Mouse (Mus musculus) kidney, postnatal 0 days (tissue): Measurements from ENCODE around the gene Piezo1. TPM values are rescaled to one million over a fixed set of nuclear protein-coding genes. Genes with fewer than 3 reads are reported as not detected.

Source experiments
- ATAC-seq: fragments of 200-750 bp; cut with Nextera tagmentation; replicated peaks from 2 replicates; pipeline ENCODE4 v1.8.0; 2017; ENCODE audit warnings: low read depth, moderate number of reproducible peaks, moderate TSS enrichment, moderate library complexity; ENCODE audit not compliant: low FRiP score
- DNase-seq: peaks from one replicate; pipeline ENCODE4 v3.0.0-alpha.2; 2016; ENCODE audit warnings: low spot score
- H3K27ac ChIP-seq: fragments of 300-500 bp; sonication (generic); 2 replicates; pipeline ENCODE4 v1.5.1; 2014; ENCODE audit warnings: mild to moderate bottlenecking
- H3K27me3 ChIP-seq: fragments of 300-500 bp; sonication (generic); 2 replicates; pipeline ENCODE4 v1.6.1; 2014; ENCODE audit warnings: low read length, mixed read lengths; ENCODE audit not compliant: insufficient read depth
- H3K36me3 ChIP-seq: fragments of 300-500 bp; sonication (generic); 2 replicates; pipeline ENCODE4 v1.6.1; 2014; ENCODE audit warnings: low read length, mixed read lengths; ENCODE audit not compliant: insufficient read depth
- H3K4me1 ChIP-seq: fragments of 300-500 bp; sonication (generic); replicated peaks from 2 replicates; pipeline ENCODE4 v1.6.1; 2014; ENCODE audit warnings: antibody characterized with exemption, low read length, mixed read lengths; ENCODE audit not compliant: insufficient read depth
- H3K4me2 ChIP-seq: fragments of 300-500 bp; sonication (generic); 2 replicates; pipeline ENCODE4 v1.6.1; 2014; ENCODE audit warnings: mild to moderate bottlenecking, low read length, moderate library complexity, mixed read lengths
- H3K4me3 ChIP-seq: fragments of 300-500 bp; sonication (generic); replicated peaks from 2 replicates; pipeline ENCODE4 v1.5.1; 2014; ENCODE audit warnings: low read depth, low read length
- H3K9ac ChIP-seq: fragments of 300-500 bp; sonication (generic); 2 replicates; pipeline ENCODE4 v1.6.1; 2014; ENCODE audit warnings: low read depth, low read length
- H3K9me3 ChIP-seq: fragments of 300-500 bp; sonication (generic); replicated peaks from 2 replicates; pipeline ENCODE4 v1.6.1; 2016; ENCODE audit warnings: low read length, inconsistent platforms, mixed read lengths
- CTCF ChIP-seq: IDR thresholded peaks from 2 replicates; pipeline ENCODE4 v1.5.1; 2016; ENCODE audit warnings: antibody characterized with exemption, low read depth, mild to moderate bottlenecking, moderate library complexity
- WGBS: fragments of 180-500 bp; shearing (Covaris S2); extraction: QIAGEN DNeasy Blood & Tissue Kit; methylation state at CpG from one replicate; pipeline ENCODE4 v1.1.7; 2014; 5-methylcytosine and 5-hydroxymethylcytosine counted together
- polyA plus RNA-seq: library from polyadenylated mRNA; unstranded; fragments of >200 nt; fragmentation: Nextera tagmentation; extraction: Ambion mirVana; gene quantifications from 2 replicates; pipeline ENCODE4 v1.2.1, GENCODE M21; 2015

Piezo1 gene
- polyA plus RNA-seq, 1 experiment from 2014 or later, result 14.9 TPM

GRCm38 (mm10) chr8:122526526-122527170, 24.5 kb downstream of the Piezo1 start:
- Histone ChIP-seq H3K4me3 (no peak overlapping the region), H3K9me3 (no peaks in the 10 kb centered on the region), H3K4me1 (peaks cover 56% of the 10 kb centered on the region), H3K9ac (no peak overlapping the region), H3K27ac (peak overlapping the region; percentile 93), H3K36me3 (no peaks in the 10 kb centered on the region), H3K27me3 (no peaks in the 10 kb centered on the region), H3K4me2 (no peak overlapping the region)
- ATAC-seq (peak; percentile 50), DNase-seq (peak; percentile 84)
- TF ChIP-seq CTCF, result no peak; the same call in 1 of the 2 replicates
- 44% methylated on average over 7 of the region's 7 CpGs for WGBS

- Histone ChIP-seq H3K4me2 (no peak overlapping the region), H3K27me3 (no peaks in the 10 kb centered on the region), H3K9ac (no peak overlapping the region), H3K36me3 (no peaks in the 10 kb centered on the region), H3K4me3 (no peak overlapping the region), H3K9me3 (no peaks in the 10 kb centered on the region), H3K27ac (peak overlapping the region; percentile 93), H3K4me1 (peaks cover 52% of the 10 kb centered on the region)
- no peak for TF ChIP-seq CTCF
- WGBS, result 36% methylated on average over 3 of the region's 3 CpGs
- DNase-seq, result no peak
- no peak for ATAC-seq
Observed at GRCm38 (mm10) chr8:122526084-122526483, 25.0 kb downstream of the Piezo1 start.

- Histone ChIP-seq H3K9me3 (no peaks in the 10 kb centered on the region), H3K9ac (0 out of 2 replicates have a peak overlapping the region, but pooled peaks have one; percentile 35), H3K27ac (peak overlapping the region; percentile 93), H3K4me2 (no peak overlapping the region), H3K4me3 (no peak overlapping the region), H3K27me3 (no peaks in the 10 kb centered on the region), H3K36me3 (no peaks in the 10 kb centered on the region), H3K4me1 (peaks cover 51% of the 10 kb centered on the region)
- DNase-seq, result no peak
- ATAC-seq, result no peak
- no peak for TF ChIP-seq CTCF
- 70% methylated on average over 6 of the region's 6 CpGs for WGBS
Observed at GRCm38 (mm10) chr8:122525004-122525403, 26.1 kb downstream of the Piezo1 start.

DNA sequence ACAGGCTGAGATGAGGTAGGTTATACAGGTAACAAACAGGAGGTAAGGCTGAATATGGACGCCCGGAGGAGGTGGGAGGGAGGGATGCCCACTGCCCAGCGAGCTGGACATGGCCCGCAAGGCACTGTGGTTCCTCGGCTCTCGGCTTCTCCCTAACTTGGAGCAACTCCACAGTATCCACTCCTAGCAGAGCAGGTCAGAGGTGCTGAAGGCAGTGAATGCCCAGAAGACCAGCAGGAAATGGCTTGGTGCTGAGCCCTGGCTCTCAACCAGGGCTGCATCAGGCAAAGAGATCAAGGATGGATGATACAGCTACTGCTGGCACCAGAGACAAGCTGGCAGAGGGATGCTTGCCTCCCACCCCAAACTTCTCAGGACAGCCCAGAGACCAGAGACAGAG, 26.6 kb downstream of the Piezo1 start:
- WGBS, result 25% methylated on average over 6 of the region's 6 CpGs
- Histone ChIP-seq H3K27ac (peak overlapping the region; percentile 93), H3K9me3 (no peaks in the 10 kb centered on the region), H3K4me3 (no peak overlapping the region), H3K9ac (0 out of 2 replicates have a peak overlapping the region, but pooled peaks have one; percentile 35), H3K4me2 (peak overlapping the region; percentile 14; the same call in 1 of the 2 replicates), H3K36me3 (no peaks in the 10 kb centered on the region), H3K4me1 (peaks cover 51% of the 10 kb centered on the region), H3K27me3 (no peaks in the 10 kb centered on the region)
- no peak for TF ChIP-seq CTCF
- no peak for DNase-seq
- ATAC-seq, result no peak

GRCm38 (mm10) chr8:122523652-122524360, 27.3 kb downstream of the Piezo1 start:
- no peak for DNase-seq
- no peaks in the 10 kb centered on the region for H3K9me3 ChIP-seq
- no peak for TF ChIP-seq CTCF
- no peak overlapping the region for H3K4me3 ChIP-seq
- ATAC-seq, result no peak
- H3K9ac ChIP-seq, result peak overlapping the region; percentile 35; the same call in 1 of the 2 replicates
- peaks cover 51% of the 10 kb centered on the region for H3K4me1 ChIP-seq
- H3K4me2 ChIP-seq, result peak overlapping the region; percentile 14
- 12% methylated on average over 23 of the region's 23 CpGs for WGBS
- no peaks in the 10 kb centered on the region for H3K27me3 ChIP-seq
- H3K27ac ChIP-seq, result peak overlapping the region; percentile 93
- no peaks in the 10 kb centered on the region for H3K36me3 ChIP-seq

- H3K9me3 ChIP-seq, result no peaks in the 10 kb centered on the region
Observed at GRCm38 (mm10) chr8:122522796-122523651, 28.1 kb downstream of the Piezo1 start.

More at GRCm38 (mm10) chr8:122522796-122523651, 28.1 kb downstream of the Piezo1 start:
- Histone ChIP-seq H3K4me1 (peaks cover 55% of the 10 kb centered on the region), H3K36me3 (no peaks in the 10 kb centered on the region), H3K27ac (peak overlapping the region; percentile 93), H3K27me3 (no peaks in the 10 kb centered on the region), H3K4me2 (peak overlapping the region; percentile 14), H3K9ac (no peak overlapping the region), H3K4me3 (no peak overlapping the region)
- TF ChIP-seq CTCF, result no peak
- peak; percentile 74 for DNase-seq
- WGBS, result 37% methylated on average over 14 of the region's 14 CpGs
- peak; percentile 61 for ATAC-seq
